Mouse (Mus musculus) forebrain, embryonic 14.5 days (tissue): ENCODE results near the gene D7Ertd443e. TPM values are rescaled to one million over a fixed set of nuclear protein-coding genes. Genes with fewer than 3 reads are reported as not detected.

Source experiments
- ATAC-seq: fragments of 200-750 bp; cut with Nextera tagmentation; 2 replicates; pipeline ENCODE4 v1.8.0; 2017; ENCODE audit warnings: mild to moderate bottlenecking, moderate library complexity
- DNase-seq: peaks from one replicate; pipeline ENCODE4 v3.0.0-alpha.2; 2015; ENCODE audit warnings: low spot score
- H3K27ac ChIP-seq: fragments of 300-500 bp; sonication (generic); 2 replicates; pipeline ENCODE4 v1.5.1; 2014; ENCODE audit warnings: low read depth, mild to moderate bottlenecking, control low read depth, low read length, moderate library complexity
- H3K27me3 ChIP-seq: fragments of 300-500 bp; sonication (generic); replicated peaks from 2 replicates; pipeline ENCODE4 v1.6.1; 2014; ENCODE audit warnings: low read length, control low read depth, mixed read lengths; ENCODE audit not compliant: control insufficient read depth, insufficient read depth
- H3K36me3 ChIP-seq: fragments of 300-500 bp; sonication (generic); 2 replicates; pipeline ENCODE4 v1.6.1; 2014; ENCODE audit warnings: low read length, control low read depth; ENCODE audit not compliant: control insufficient read depth, insufficient read depth
- H3K4me1 ChIP-seq: fragments of 300-500 bp; sonication (generic); 2 replicates; pipeline ENCODE4 v1.6.1; 2014; ENCODE audit warnings: antibody characterized with exemption, low read length, control low read depth; ENCODE audit not compliant: control insufficient read depth, insufficient read depth
- H3K4me2 ChIP-seq: fragments of 300-500 bp; sonication (generic); 2 replicates; pipeline ENCODE4 v1.6.1; 2014; ENCODE audit warnings: mild to moderate bottlenecking, control low read depth, low read length
- H3K4me3 ChIP-seq: fragments of 300-500 bp; sonication (generic); 2 replicates; pipeline ENCODE4 v1.5.1; 2014; ENCODE audit warnings: low read depth, low read length, control low read depth
- H3K9ac ChIP-seq: fragments of 300-500 bp; sonication (generic); 2 replicates; pipeline ENCODE4 v1.6.1; 2014; ENCODE audit warnings: mild to moderate bottlenecking, low read length, control low read depth, moderate library complexity
- H3K9me3 ChIP-seq: fragments of 300-500 bp; sonication (generic); replicated peaks from 2 replicates; pipeline ENCODE4 v1.6.1; 2016; ENCODE audit warnings: low read length, control low read depth, mixed read lengths; ENCODE audit not compliant: control insufficient read depth
- WGBS: fragments of 180-500 bp; shearing (Covaris S2); extraction: QIAGEN DNeasy Blood & Tissue Kit; methylation state at CpG from one replicate; pipeline ENCODE4 v1.1.7; 2014; 5-methylcytosine and 5-hydroxymethylcytosine counted together
- polyA plus RNA-seq: library from polyadenylated mRNA; unstranded; fragments of >200 nt; fragmentation: Nextera tagmentation; extraction: Ambion mirVana; gene quantifications from 2 replicates; pipeline ENCODE4 v1.2.1, GENCODE M21; 2014

D7Ertd443e gene
- polyA plus RNA-seq, 1 experiment from 2014 or later: not detected

GRCm38 (mm10) chr7:134227101-134227500 lies 158.4 kb downstream of the D7Ertd443e start:
- 82% methylated on average over 4 of the region's 4 CpGs for WGBS

GRCm38 (mm10) chr7:134226231-134226630 lies 159.2 kb downstream of the D7Ertd443e start:
- H3K9me3 ChIP-seq: no peaks in the 10 kb centered on the region

More at GRCm38 (mm10) chr7:134227101-134227500, 158.4 kb downstream of the D7Ertd443e start:
- H3K4me1 ChIP-seq: peaks cover 8% of the 10 kb centered on the region; the same call in 1 of the 2 replicates
- DNase-seq (no peak), ATAC-seq (no peak)
- H3K27me3 ChIP-seq: peaks cover 6% of the 10 kb centered on the region; the same call in 1 of the 2 replicates
- no peak overlapping the region for H3K4me2 ChIP-seq
- no peak overlapping the region for H3K9ac ChIP-seq
- no peaks in the 10 kb centered on the region for H3K36me3 ChIP-seq
- no peak overlapping the region for H3K27ac ChIP-seq
- no peak overlapping the region for H3K4me3 ChIP-seq
- no peaks in the 10 kb centered on the region for H3K9me3 ChIP-seq

GRCm38 (mm10) chr7:134224741-134225612 lies 160.5 kb downstream of the D7Ertd443e start:
- ATAC-seq: peak; percentile 75
- Histone ChIP-seq H3K36me3 (no peaks in the 10 kb centered on the region), H3K27ac (no peak overlapping the region), H3K9ac (peak overlapping the region; percentile 68), H3K9me3 (no peaks in the 10 kb centered on the region), H3K4me3 (peak overlapping the region; percentile 65), H3K27me3 (peaks cover 6% of the 10 kb centered on the region; the same call in 1 of the 2 replicates), H3K4me2 (peak overlapping the region; percentile 99), H3K4me1 (peaks cover 8% of the 10 kb centered on the region; the same call in 1 of the 2 replicates)
- DNase-seq: peak; percentile 62
- under 1% methylated on average over 88 of the region's 90 CpGs for WGBS

More at GRCm38 (mm10) chr7:134226231-134226630, 159.2 kb downstream of the D7Ertd443e start:
- WGBS: 69% methylated on average over 3 of the region's 3 CpGs
- DNase-seq (no peak), ATAC-seq (no peak)
- Histone ChIP-seq H3K4me3 (no peak overlapping the region), H3K36me3 (no peaks in the 10 kb centered on the region), H3K9ac (no peak overlapping the region), H3K27me3 (peaks cover 6% of the 10 kb centered on the region; the same call in 1 of the 2 replicates), H3K27ac (no peak overlapping the region), H3K4me2 (no peak overlapping the region), H3K4me1 (peaks cover 8% of the 10 kb centered on the region; the same call in 1 of the 2 replicates)

GRCm38 (mm10) chr7:134224421-134224740 lies 161.1 kb downstream of the D7Ertd443e start:
- H3K36me3 ChIP-seq: no peaks in the 10 kb centered on the region
- no peak; the same call in 1 of the 2 replicates for ATAC-seq
- under 1% methylated on average over 14 of the region's 14 CpGs for WGBS
- peak overlapping the region; percentile 68 for H3K9ac ChIP-seq
- H3K27ac ChIP-seq: no peak overlapping the region
- H3K9me3 ChIP-seq: no peaks in the 10 kb centered on the region
- no peak for DNase-seq
- peak overlapping the region; percentile 99 for H3K4me2 ChIP-seq
- peaks cover 6% of the 10 kb centered on the region; the same call in 1 of the 2 replicates for H3K27me3 ChIP-seq
- H3K4me1 ChIP-seq: peaks cover 8% of the 10 kb centered on the region; the same call in 1 of the 2 replicates
- H3K4me3 ChIP-seq: peak overlapping the region; percentile 65

- H3K4me1 ChIP-seq: peaks cover 8% of the 10 kb centered on the region; the same call in 1 of the 2 replicates
- H3K4me2 ChIP-seq: peak overlapping the region; percentile 99
- DNase-seq (peak; percentile 86), ATAC-seq (peak; percentile 45; the same call in 1 of the 2 replicates)
- H3K27ac ChIP-seq: no peak overlapping the region
- no peaks in the 10 kb centered on the region for H3K9me3 ChIP-seq
- H3K27me3 ChIP-seq: peaks cover 6% of the 10 kb centered on the region; the same call in 1 of the 2 replicates
- WGBS: 29% methylated on average over 16 of the region's 16 CpGs
- peak overlapping the region; percentile 65 for H3K4me3 ChIP-seq
- H3K36me3 ChIP-seq: no peaks in the 10 kb centered on the region
- no peak overlapping the region; the same call in 1 of the 2 replicates for H3K9ac ChIP-seq
Measured at GRCm38 (mm10) chr7:134223444-134224161, 161.9 kb downstream of the D7Ertd443e start.

Other genes with a start within 250 kb of the D7Ertd443e start
- 1.9 and 4.8 TPM in 2 replicates for gene Adam12, start 153.5 kb downstream of the D7Ertd443e start, polyA plus RNA-seq